Mouse (Mus musculus): ENCODE data around the gene Cdc42ep4.

DNA sequence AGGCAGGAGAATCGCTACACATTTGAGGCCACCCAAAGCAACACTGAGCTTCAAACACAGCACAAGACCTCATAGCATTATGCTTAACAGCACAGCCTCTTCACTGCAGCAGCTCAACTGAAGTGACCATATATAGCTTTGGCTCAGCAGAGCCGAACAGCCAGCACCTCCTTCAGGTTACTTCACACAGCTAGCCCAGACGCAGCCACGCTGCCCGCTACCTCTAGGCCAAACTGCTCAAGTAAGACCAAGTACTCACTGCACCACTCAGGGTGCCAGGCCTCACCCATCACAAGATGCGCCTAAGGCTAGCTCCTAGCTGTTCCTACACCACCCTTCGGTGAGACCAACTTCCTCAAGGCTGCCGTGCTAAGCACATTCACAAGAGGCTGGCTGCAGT, 73.3 kb downstream of the Cdc42ep4 start:
- TF ChIP-seq CTCF (IDR thresholded peaks at IDR 0.05; ENCODE audit: control insufficient read depth, insufficient read depth, low read length), result no peak
- no peak for TF ChIP-seq POLR2A (IDR thresholded peaks at IDR 0.05; ENCODE audit: borderline replicate concordance, control insufficient read depth, low read depth, low read length)

Data from bone marrow, adult 2 months (tissue).